Mouse (Mus musculus): ENCODE data around the gene Stx1a. TPM values are rescaled to one million over a fixed set of nuclear protein-coding genes. Genes with fewer than 3 reads are reported as not detected.
"Not testable (repeated sequence)": the region's sequence is repeated elsewhere in the genome, so short reads cannot be mapped to it uniquely, and the experiment has no call there.

The Stx1a gene
- polyA plus RNA-seq, 1 experiment from 2014 or later, result 34.3 TPM

GRCm38 (mm10) chr5:135029007-135029854 is 5.9 kb downstream of the Stx1a start:
- ATAC-seq (ENCODE audit: low FRiP score), result no peak
- Histone ChIP-seq H3K4me2 (replicated peaks) (no peak overlapping the region; the same call in 1 of the 2 replicates), H3K4me1 (peaks cover 29% of the 10 kb centered on the region), H3K4me3 (no peak overlapping the region), H3K9ac (no peak overlapping the region), H3K9me3 (replicated peaks) (no peaks in the 10 kb centered on the region), H3K27ac (no peak overlapping the region), H3K36me3 (no peaks in the 10 kb centered on the region), H3K27me3 (peaks cover 4% of the 10 kb centered on the region; the same call in 1 of the 2 replicates)
- 54% methylated on average over 18 of the region's 18 CpGs for WGBS

GRCm38 (mm10) chr5:135032581-135032980 is 9.3 kb downstream of the Stx1a start:
- H3K9me3 ChIP-seq (replicated peaks), result no peaks in the 10 kb centered on the region
- H3K36me3 ChIP-seq, result peaks cover 5% of the 10 kb centered on the region
- H3K27me3 ChIP-seq, result no peaks in the 10 kb centered on the region
- no peak overlapping the region for H3K27ac ChIP-seq
- WGBS, result 91% methylated on average over 5 of the region's 5 CpGs
- peaks cover 12% of the 10 kb centered on the region; the same call in 1 of the 2 replicates for H3K4me1 ChIP-seq
- H3K9ac ChIP-seq, result no peak overlapping the region
- ATAC-seq (ENCODE audit: low FRiP score), result no peak
- H3K4me2 ChIP-seq (replicated peaks), result no peak overlapping the region
- no peak overlapping the region for H3K4me3 ChIP-seq

DNA sequence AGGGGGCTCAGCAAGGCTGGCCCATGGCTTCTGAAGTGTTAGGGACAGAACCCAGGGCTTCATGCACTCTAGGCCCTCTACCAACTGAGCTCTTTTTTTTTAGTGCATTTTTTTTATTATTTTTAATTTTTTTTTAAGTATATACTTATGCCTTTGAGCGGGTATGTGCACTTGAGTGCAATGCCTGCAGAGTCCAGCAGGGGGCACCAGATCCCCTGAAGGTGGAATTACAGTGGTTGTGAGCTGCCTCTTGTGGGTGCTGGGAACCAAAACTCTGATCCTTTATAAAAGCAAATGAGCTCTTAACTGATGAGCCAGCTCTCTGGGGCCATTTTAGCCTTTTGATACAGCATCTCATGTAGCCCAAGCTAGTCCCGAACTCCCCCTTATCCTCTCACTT is 11.3 kb downstream of the Stx1a start:
- Histone ChIP-seq H3K27ac (no peak overlapping the region), H3K36me3 (peaks cover 17% of the 10 kb centered on the region), H3K27me3 (no peaks in the 10 kb centered on the region), H3K9me3 (replicated peaks) (no peaks in the 10 kb centered on the region), H3K4me2 (replicated peaks) (no peak overlapping the region), H3K9ac (no peak overlapping the region), H3K4me1 (peaks cover under 1% of the 10 kb centered on the region; the same call in 1 of the 2 replicates), H3K4me3 (no peak overlapping the region)
- 88% methylated on average over 2 of the region's 2 CpGs for WGBS
- no peak for ATAC-seq (ENCODE audit: low FRiP score)

DNA sequence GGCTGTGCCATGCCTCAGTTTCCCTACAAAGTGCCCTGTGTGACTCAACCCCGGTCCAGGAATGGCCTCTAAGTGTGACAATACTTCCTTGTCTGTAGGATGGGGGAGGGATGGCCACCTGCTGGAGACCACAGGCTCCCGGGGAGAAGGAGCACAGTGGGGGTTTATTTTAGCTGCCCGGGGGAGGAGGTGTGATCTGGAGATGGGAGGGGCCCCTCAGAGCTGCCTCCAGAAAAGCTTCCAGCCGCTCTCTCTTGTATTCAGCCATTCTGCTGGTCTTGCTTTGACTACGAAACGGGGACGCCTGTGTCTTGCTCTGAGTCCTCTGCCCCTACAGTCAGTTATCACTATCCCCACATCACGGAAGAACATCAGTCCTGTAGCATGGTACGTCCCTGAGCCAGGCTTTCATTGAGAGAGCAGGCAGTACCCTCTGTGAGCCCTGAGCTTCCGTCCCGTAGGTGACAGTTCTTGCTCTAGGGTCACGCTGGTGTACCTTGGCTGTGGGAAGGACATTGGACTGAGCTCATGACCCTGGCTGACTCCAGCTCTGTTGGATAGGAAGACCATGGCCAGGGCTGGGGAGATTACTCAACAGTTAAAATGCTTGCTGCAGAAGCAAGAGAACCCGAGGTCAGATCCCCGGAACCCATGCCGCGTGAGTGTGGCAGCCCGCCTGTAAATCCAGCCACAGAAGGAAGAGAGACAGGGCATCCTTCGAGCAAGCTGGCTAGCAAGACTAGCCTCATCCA is 12.5 kb downstream of the Stx1a start:
- Histone ChIP-seq H3K4me3 (no peak overlapping the region), H3K9ac (no peak overlapping the region), H3K4me1 (no peaks in the 10 kb centered on the region), H3K27ac (no peak overlapping the region), H3K36me3 (peaks cover 20% of the 10 kb centered on the region), H3K9me3 (replicated peaks) (no peaks in the 10 kb centered on the region), H3K27me3 (no peaks in the 10 kb centered on the region), H3K4me2 (replicated peaks) (no peak overlapping the region)
- ATAC-seq (ENCODE audit: low FRiP score), result no peak
- 66% methylated on average over 18 of the region's 18 CpGs for WGBS

DNA sequence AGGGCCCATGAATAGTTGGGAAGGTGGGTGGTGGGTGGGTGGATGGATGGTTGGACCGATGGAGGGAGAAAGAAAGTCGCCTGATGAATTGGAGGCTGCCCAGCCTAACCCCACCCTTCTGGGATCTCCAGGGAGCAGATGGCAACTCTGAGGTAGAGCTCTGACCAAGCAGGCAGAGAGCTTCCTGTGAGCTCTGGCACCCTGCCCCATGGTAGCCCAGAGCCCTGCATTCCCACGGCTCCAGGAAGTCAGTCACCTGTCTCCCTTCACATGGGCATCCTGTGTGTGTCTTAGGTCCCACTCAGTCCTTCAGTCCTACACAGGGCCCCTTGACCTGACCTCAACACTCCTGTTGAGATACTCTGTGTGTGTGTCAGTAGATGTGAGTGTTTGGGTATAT is 14.7 kb downstream of the Stx1a start:
- no peak overlapping the region for H3K9ac ChIP-seq
- no peaks in the 10 kb centered on the region for H3K4me1 ChIP-seq
- H3K4me3 ChIP-seq, result no peak overlapping the region
- no peak overlapping the region for H3K27ac ChIP-seq
- H3K27me3 ChIP-seq, result no peaks in the 10 kb centered on the region
- no peak for ATAC-seq (ENCODE audit: low FRiP score)
- H3K9me3 ChIP-seq (replicated peaks), result no peaks in the 10 kb centered on the region
- 88% methylated on average over 3 of the region's 3 CpGs for WGBS
- peaks cover 20% of the 10 kb centered on the region for H3K36me3 ChIP-seq
- no peak overlapping the region for H3K4me2 ChIP-seq (replicated peaks)

DNA sequence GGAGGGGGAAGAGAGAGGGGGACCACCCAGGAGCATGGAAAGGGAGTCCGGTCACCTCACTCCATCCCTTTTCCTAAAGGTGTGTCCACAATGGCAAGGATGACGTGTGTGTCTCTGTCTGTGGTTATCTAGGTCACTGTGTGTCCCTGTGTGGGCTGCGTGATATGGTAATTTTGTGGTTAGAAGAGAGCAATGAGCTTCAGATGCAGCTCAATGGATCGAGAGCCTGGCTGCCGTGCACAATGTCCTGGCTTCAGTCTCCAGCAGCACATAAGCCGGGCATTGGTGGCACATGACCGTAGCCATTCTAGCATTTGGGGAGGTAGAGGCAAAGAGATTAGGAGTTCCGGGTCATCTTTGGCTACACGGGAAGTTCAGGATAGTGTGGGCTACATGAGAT is 16.3 kb downstream of the Stx1a start:
- Histone ChIP-seq H3K36me3 (peaks cover 25% of the 10 kb centered on the region), H3K4me3 (no peak overlapping the region), H3K9ac (no peak overlapping the region; the same call in 1 of the 2 replicates), H3K4me2 (replicated peaks) (no peak overlapping the region), H3K27ac (no peak overlapping the region), H3K4me1 (no peaks in the 10 kb centered on the region), H3K27me3 (no peaks in the 10 kb centered on the region), H3K9me3 (replicated peaks) (no peaks in the 10 kb centered on the region)
- ATAC-seq (ENCODE audit: low FRiP score), result no peak
- WGBS, result 86% methylated on average over 9 of the region's 9 CpGs

DNA sequence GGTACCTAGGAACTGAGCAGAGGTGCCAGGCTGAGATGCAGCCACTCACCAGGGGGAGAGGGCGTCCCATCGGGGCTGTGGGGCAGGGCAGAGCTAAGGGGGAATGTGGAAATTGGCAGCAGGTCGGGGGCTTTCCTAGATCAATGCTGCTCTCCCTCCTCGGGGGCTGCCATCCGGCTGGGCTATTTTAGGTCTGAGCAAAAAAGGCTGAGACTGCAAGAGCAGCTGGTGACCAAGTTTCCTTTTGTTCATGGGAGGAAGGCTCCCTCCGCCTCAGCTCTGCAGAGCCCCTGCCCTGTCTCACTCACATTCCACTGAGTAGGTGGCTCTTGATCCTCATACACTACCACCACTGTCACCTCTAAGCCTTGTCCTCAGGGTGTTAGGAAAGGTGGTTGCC is 16.8 kb downstream of the Stx1a start:
- Histone ChIP-seq H3K36me3 (peaks cover 30% of the 10 kb centered on the region), H3K27me3 (no peaks in the 10 kb centered on the region), H3K27ac (no peak overlapping the region), H3K4me2 (replicated peaks) (no peak overlapping the region), H3K9ac (no peak overlapping the region; the same call in 1 of the 2 replicates), H3K9me3 (replicated peaks) (no peaks in the 10 kb centered on the region), H3K4me3 (no peak overlapping the region), H3K4me1 (no peaks in the 10 kb centered on the region)
- WGBS, result 37% methylated on average over 6 of the region's 6 CpGs
- no peak for ATAC-seq (ENCODE audit: low FRiP score)

GRCm38 (mm10) chr5:135040777-135041176 is 17.5 kb downstream of the Stx1a start:
- 74% methylated on average over 11 of the region's 11 CpGs for WGBS
- no peaks in the 10 kb centered on the region for H3K4me1 ChIP-seq
- H3K4me3 ChIP-seq, result no peak overlapping the region
- H3K9me3 ChIP-seq (replicated peaks), result no peaks in the 10 kb centered on the region
- no peaks in the 10 kb centered on the region for H3K27me3 ChIP-seq
- no peak overlapping the region for H3K9ac ChIP-seq
- no peak overlapping the region for H3K4me2 ChIP-seq (replicated peaks)
- H3K27ac ChIP-seq, result no peak overlapping the region
- H3K36me3 ChIP-seq, result peaks cover 37% of the 10 kb centered on the region
- ATAC-seq (ENCODE audit: low FRiP score), result no peak

DNA sequence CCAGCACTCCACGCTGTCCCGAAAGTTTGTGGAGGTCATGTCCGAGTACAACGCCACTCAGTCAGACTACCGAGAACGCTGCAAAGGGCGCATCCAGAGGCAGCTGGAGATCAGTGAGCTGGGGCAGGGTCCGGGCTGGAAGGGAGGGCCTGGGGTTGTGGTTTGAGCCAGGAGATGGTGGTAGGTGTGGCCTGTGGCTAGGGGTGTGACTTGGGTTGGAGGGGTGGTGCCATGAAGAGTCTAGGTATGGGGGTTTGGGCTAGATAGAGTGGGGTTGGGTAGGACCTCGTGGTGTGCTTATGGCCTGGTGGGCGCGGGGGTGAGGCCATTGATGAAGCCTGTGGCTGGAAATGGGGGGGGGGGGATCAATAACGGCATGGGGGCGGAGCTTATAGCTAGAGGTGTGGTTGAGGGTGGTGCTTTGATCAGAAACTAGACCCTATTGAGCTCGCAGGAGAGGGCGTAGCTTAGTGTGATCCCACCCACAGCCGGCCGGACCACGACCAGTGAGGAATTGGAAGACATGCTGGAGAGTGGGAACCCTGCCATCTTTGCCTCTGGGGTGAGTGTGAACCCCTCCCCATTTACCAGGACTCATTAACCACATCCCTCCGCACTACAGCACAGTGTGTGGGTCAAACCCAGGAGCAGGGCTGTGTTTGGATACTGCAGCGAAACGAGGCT is 19.0 kb downstream of the Stx1a start:
- Histone ChIP-seq H3K4me3 (no peak overlapping the region), H3K27ac (no peak overlapping the region), H3K36me3 (peaks cover 38% of the 10 kb centered on the region), H3K9ac (no peak overlapping the region), H3K9me3 (replicated peaks) (no peaks in the 10 kb centered on the region), H3K27me3 (no peaks in the 10 kb centered on the region), H3K4me2 (replicated peaks) (no peak overlapping the region), H3K4me1 (no peaks in the 10 kb centered on the region)
- ATAC-seq (ENCODE audit: low FRiP score), result no peak
- WGBS, result 26% methylated on average over 21 of the region's 21 CpGs

DNA sequence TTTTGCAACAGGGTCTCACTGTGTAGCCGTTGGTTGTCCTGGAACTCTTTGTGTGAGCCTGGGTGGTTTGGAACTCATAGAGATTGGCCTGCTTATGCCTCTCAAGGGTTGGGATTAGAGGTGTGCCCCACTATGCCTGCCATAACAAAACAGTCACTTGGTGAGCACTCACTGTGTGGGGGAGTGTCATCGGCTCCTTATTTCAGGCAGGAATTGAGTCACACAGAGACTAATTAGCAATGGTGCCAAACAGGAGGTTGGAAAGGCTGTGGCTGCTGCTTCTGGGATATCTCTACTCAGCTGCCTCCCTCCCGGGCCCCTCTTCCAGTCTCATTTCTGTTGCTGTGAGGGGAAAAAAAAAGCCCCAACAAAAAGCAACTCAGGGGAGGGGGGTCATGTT is 21.3 kb downstream of the Stx1a start:
- no peak for ATAC-seq (ENCODE audit: low FRiP score)
- Histone ChIP-seq H3K36me3 (peaks cover 37% of the 10 kb centered on the region), H3K9me3 (replicated peaks) (no peaks in the 10 kb centered on the region), H3K27me3 (no peaks in the 10 kb centered on the region), H3K4me2 (replicated peaks) (no peak overlapping the region), H3K4me1 (no peaks in the 10 kb centered on the region), H3K27ac (no peak overlapping the region), H3K4me3 (no peak overlapping the region), H3K9ac (no peak overlapping the region)
- WGBS, result 89% methylated on average over 3 of the region's 3 CpGs

- peaks cover 50% of the 10 kb centered on the region for H3K36me3 ChIP-seq
These were observed 25.3 kb downstream of the Stx1a start for GRCm38 (mm10) chr5:135048539-135048938.

GRCm38 (mm10) chr5:135049268-135049667 is 26.0 kb downstream of the Stx1a start:
- H3K27me3 ChIP-seq; H3K4me1 ChIP-seq; H3K27ac ChIP-seq; ATAC-seq (ENCODE audit: low FRiP score); H3K9ac ChIP-seq; H3K4me2 ChIP-seq (replicated peaks); H3K4me3 ChIP-seq; H3K9me3 ChIP-seq (replicated peaks): not testable (repeated sequence)
- 91% methylated on average over 6 of the region's 6 CpGs for whole genome bisulfite sequencing
- H3K36me3 ChIP-seq, result peaks cover 55% of the 10 kb centered on the region

More at GRCm38 (mm10) chr5:135048539-135048938, 25.3 kb downstream of the Stx1a start:
- H3K4me2 ChIP-seq (replicated peaks), result no peak overlapping the region
- H3K27me3 ChIP-seq, result no peaks in the 10 kb centered on the region
- H3K4me1 ChIP-seq, result no peaks in the 10 kb centered on the region
- no peak overlapping the region for H3K4me3 ChIP-seq
- no peak overlapping the region for H3K27ac ChIP-seq
- 96% methylated on average over 5 of the region's 5 CpGs for WGBS
- H3K9me3 ChIP-seq (replicated peaks), result no peaks in the 10 kb centered on the region
- ATAC-seq (ENCODE audit: low FRiP score), result no peak
- H3K9ac ChIP-seq, result no peak overlapping the region
